Mouse (Mus musculus) WW6 (cell line): ENCODE measurements around the gene a.
"Not testable (repeated sequence)": the region's sequence is repeated elsewhere in the genome, so short reads cannot be mapped to it uniquely, and the experiment has no call there.

Source experiments
- DNase-seq: peaks from one replicate; pipeline ENCODE4 v3.0.0-alpha.2; 2013; ENCODE audit warnings: low read depth, low spot score

Gene a

GRCm38 (mm10) chr2:154971919-154972692, 180.9 kb downstream of the a start:
- DNase-seq = no peak

DNA sequence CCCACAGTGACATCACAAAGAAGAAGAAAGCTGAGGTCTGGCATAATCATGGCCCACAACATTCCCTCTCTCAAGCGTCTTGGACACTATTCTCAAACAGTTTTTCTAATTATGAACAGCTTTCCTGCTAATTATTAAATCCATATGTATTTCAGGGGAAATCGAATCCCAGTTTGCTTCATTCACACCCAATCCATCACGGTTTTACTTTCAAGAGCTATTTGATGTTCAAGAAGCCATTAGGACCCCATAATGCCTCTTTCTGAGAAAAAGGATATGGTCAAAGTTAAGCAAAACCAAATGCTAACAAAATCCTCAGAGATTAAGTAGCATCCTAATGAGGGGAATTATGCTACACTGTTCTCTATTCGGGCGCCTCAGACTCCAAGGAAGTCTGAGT, 181.8 kb downstream of the a start:
- no peak for DNase-seq

GRCm38 (mm10) chr2:154986609-154987008, 195.4 kb downstream of the a start:
- DNase-seq = no peak

GRCm38 (mm10) chr2:154991411-154991810, 200.2 kb downstream of the a start:
- no peak for DNase-seq

GRCm38 (mm10) chr2:154992083-154992482, 200.9 kb downstream of the a start:
- DNase-seq = no peak

- no peak for DNase-seq
Observed at GRCm38 (mm10) chr2:155005491-155005890, 214.3 kb downstream of the a start.

DNA sequence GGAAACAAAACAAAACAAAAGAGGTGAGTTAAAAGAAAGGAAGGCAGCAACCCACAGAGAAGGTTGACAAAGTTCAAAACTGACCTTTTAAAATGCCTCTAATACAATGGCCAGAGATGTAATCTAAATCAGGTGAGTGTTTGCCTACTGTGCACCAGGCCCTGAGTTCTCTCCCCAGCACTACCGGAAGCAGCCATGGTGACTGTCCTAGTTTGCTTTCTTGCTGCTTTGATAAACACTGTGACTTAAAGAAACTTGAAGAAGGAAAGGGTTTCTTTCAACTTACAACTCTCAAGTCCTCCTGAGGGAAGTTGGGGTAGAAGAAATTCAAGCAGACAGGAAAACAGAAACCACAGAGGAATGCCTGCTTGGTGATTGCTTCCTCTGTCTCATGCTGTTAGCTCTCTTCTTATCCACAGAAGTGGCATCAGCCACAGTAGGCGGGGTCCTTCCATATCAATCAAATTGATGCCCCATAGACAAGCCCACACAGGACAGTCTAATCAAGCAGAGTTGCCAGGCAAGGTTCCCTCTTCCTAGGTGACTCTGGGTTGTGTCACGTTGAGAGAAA, 220.0 kb downstream of the a start:
- DNase-seq = no peak

DNA sequence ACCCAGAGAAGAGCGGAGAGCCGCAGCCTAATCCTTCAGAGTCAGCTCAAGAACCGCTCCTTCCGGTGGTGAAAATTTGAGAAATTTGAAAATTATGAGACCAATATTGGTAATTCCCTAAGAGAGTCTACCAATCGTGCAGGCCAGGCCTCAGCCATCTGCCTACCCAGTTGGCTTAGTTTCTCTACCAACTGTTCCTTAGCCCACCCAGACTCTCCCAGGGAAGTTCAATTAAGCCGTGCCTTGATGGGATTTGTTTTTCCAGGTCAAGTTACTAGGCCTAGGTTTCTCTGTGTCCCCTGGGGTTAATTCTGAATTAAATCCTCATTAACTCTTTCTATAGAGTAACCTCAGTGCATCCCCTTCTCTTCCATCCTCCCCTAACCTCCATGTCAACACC, 221.8 kb downstream of the a start:
- no peak for DNase-seq

DNA sequence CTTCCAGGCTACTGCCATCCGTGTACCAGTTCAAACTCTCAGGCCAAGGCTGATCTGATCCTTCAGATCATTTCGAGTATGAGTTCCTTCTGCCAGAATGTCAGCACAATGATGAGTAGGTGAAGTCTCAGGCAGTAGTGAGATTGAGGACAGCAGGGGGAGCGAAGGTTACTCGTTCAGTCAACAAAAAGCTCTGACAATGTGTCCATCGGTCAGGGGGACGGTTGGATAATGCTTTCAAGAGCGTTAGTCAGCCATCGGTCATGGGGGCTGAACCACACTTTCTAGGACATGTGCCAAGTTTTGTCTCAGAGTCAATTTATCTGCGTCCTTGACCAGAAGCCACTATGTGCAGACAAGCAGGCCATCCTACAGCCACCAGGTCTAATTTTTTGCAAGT, 225.5 kb downstream of the a start:
- not testable (repeated sequence) for DNase-seq

- DNase-seq = not testable (repeated sequence)
Observed at GRCm38 (mm10) chr2:155018251-155018755, 227.1 kb downstream of the a start, which contains the start of gene Gm14226. Gene Gm14226, plus strand, starts transcription at chr2:155018266.

DNA sequence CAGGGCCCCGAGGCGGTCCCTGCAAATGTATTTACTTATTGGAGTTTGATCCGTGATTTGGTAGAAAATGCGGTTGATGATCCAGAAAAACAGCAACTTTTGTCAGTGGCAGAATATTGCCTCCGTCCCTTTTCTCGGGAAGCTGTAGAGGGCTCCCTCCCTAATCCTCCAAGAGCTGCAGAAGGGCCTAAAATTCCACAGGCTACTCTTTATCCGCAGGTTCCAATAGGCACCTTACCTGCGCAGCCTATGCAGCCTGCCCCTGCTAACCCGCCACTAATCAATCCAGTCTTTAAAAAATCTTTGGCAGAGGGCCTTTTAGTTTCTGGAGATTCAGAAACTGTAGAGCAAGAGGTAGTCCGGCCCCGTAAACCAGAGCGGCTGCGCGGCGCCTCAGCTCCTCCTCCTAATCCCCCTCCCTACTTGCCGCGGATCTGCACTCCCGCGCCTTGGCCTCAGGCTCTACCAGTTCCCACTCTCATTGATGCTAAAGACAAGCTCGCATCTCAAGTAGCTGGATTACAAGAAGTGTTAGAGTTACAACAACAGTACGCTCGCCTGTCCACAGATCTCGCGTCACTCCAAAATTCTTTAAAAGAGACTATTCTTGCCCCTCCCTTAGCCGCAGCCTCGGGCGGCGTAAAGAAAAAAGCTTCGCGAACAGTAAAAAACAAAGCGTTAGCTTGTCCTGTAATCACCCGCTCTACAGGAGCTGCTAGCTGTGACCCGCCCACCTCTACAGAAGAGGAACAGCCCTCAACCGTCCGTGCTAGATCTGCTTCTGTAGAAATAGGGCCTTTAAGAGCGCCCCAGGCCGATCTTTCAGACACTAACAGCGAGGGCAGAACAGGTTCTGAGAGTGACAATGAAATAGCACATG, 227.8 kb downstream of the a start:
- DNase-seq = peak; percentile 63

GRCm38 (mm10) chr2:155019673-155020072, 228.5 kb downstream of the a start:
- peak; percentile 72 for DNase-seq

DNA sequence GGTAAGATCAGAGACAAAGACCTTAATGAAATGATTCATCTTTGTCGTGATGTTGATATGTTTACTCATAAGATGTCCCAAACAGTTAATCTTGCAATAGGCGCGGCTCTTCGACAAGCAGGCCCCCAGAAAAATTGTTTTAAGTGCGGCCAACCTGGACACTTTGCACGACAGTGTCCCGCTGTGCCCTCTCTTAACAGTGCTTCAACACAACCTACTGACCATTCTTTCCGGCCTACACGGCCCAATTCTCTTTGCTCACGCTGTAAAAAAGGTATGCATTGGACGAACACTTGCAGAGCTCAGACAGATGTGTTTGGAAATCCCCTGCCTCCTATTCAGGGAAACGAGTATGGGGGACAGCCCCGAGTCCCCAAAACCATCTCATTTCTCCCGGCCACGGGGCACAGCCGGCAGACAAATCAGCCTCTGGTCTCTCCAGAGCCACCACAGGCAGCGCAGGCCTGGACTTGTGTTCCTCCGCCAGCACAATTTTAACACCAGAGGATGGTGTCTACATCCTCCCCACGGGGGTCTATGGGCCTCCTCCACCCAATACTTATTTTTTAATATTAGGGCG, 229.1 kb downstream of the a start:
- not testable (repeated sequence) for DNase-seq

DNA sequence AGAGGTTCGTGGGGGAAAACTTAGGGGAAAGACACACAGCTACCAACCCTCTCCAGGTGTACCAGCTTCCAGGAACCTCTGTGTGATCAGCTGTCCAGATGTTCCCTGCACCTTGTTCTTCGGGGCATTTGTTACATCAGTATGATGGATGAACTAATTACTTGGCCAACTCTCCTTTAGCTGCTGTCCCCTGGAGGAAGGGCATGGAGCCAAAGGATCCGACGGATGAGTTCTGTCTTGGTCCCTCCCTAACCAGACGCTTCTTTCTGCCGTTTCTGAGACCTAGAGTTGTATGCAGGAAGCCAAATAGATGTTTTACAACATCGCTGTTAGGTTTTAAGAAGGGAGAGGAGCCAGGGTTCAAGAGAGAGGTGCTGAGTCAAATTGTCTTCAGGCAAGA, 239.6 kb downstream of the a start:
- DNase-seq = no peak

DNA sequence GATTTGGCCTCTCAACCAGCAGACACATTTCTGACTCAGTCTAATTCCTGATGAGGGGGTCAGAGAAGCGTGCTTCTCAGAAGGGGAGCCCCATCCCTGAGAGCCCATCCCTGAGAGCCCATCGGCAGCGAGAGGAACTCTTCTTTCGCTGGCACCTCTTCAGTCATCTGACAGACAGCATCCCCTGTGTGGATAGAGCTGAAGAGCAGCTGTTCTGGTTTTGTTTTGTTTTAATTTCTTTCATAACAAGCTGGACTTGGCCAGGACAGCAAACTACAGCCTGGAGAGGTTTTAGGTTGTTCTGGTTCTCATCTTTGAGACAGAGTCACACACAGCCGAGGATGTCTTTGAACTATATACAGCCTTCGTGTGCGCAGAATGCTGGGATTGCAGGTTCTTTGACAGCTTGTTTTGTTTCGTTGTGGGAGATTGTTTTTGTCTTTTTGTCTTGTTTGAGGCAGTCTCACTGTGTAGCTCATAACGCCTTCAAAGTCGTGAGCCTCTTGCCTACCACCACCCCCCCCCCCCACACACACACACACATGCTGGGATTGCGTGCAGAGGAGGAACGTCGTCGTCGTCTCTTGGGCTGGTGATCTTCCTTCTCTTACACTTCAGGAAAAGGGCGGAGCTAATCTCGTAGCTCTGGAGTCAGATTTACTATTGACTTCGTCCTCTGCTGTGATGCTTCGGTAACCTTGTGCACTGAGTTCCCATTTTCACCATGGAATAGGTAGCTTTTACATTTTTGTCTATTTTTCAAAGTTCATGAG, 241.9 kb downstream of the a start:
- no peak for DNase-seq

DNA sequence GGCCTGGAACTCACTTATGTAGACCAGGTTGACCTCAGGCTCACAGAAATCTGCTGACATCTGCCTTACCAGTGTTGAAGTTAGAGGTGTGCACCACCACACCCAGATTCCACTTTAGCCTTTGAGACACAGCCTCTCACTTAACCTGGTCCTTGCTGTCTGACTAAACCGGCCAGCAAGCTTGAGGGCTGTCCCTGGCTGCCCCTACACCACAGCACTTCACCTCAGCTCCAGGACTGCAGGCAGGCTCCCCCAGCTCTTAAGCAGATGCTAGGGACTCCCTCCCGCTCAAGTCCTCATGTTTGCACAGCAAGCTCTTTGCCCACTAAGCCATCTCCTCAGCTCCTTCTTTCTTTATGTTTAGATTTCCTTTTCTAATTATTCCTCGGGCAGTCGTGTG, 248.8 kb downstream of the a start:
- DNase-seq = no peak

GRCm38 (mm10) chr2:155044542-155044941, 253.3 kb downstream of the a start:
- DNase-seq = no peak

- DNase-seq = no peak
Observed at GRCm38 (mm10) chr2:155045075-155045474, 253.9 kb downstream of the a start.

DNA sequence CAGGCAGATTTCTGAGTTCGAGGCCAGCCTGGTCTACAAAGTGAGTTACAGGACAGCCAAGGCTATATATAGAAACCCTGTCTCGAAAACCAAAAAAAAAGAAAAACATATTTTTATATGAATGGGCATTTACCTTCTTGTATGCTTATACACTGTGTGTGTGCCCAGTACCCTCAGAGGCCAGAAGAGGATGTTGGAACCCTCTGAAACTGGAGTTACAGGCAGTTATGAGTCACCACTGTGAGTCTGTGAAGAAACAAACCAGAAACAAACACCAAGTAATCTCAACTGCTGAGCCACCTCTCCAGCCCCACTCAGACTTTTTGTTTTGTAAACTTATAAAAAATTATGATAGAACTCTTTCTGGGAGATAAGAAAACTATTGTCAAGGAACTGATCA, 255.6 kb downstream of the a start:
- no peak for DNase-seq

DNA sequence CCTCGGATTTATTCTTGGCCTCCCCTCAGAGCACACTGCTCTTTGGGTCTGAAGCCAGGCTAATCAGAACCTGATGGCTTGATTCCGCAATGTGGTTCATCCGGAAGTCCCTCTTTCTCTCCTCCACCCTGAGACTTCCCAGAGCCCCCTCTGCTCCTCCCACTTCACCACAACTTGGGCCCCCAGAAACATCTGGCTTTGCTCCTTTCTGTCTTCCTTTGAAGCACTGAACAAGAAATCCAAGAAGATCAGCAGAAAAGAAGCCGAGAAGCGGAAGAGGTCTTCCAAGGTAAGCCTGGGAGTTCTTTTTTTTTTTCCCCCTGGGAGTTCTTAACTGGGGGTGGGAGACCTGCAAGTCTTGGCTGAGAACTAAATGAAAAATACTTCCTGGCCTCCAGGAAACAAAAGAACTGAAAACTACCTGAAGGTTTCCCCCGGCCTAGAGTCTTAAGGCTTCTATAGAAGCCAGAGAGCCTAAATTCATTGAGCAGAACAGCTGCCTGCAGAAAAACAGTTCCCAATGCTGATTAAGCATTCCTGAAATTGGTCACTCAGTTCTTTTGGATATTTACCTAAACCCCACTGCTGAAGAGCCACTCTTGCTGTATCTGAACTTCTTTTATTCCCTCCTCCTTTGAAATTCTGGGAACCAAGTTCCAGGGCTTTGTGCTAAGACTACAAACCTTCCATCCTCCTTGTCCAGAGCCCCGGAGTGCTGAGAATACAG, 256.4 kb downstream of the a start:
- no peak for DNase-seq
